Mouse (Mus musculus) MEL (cell line): ENCODE measurements around the gene 2610044O15Rik8. TPM values are rescaled to one million over a fixed set of nuclear protein-coding genes. Genes with fewer than 3 reads are reported as not detected.

Source experiments
- polyA plus RNA-seq, 2 experiments: library from polyadenylated mRNA; stranded (reverse) in 1 of 2; unstranded in 1 of 2; fragments of >175 nt in 1 of 2; fragments of >200 nt in 1 of 2; gene quantifications; 2 replicates each; pipeline versions ENCODE4 v1.2.1 to v1.2.4; 2012; ENCODE audit warnings: low replicate concordance in 2 of 2, low read depth in 1 of 2; ENCODE audit not compliant: insufficient read length in 2 of 2, insufficient read depth in 1 of 2, missing spikeins in 1 of 2
- total RNA-seq: library from RNA; depleted of rRNA; stranded (reverse); fragments of 300-350 nt; gene quantifications from 2 replicates; pipeline ENCODE4 v1.2.3, GENCODE M21; 2012; rRNA removed

2610044O15Rik8 gene
- total and polyA plus RNA-seq, 3 experiments: 7.7 to 333 (median 11.3) TPM

Other genes with a start within 250 kb of the 2610044O15Rik8 start
- not detected in 2 replicates for gene Ccdc7a, start 168.9 kb downstream of the 2610044O15Rik8 start, total RNA-seq
- under 1 TPM in 1 of 2 experiments, not detected in 1; 0.13 TPM for gene Ccdc7a, start 168.9 kb downstream of the 2610044O15Rik8 start, polyA plus RNA-seq
- not detected in 2 replicates for gene Ccdc7b, start 167.3 kb downstream of the 2610044O15Rik8 start, total RNA-seq
- not detected for gene Ccdc7b, start 167.3 kb downstream of the 2610044O15Rik8 start, polyA plus RNA-seq
- gene Gm10999, start 102.7 kb downstream of the 2610044O15Rik8 start, total RNA-seq: not detected in 2 replicates
- not detected for gene Gm10999, start 102.7 kb downstream of the 2610044O15Rik8 start, polyA plus RNA-seq